Mouse (Mus musculus) heart, adult 2 months (tissue): ENCODE data around the gene Ccdc154. TPM values are rescaled to one million over a fixed set of nuclear protein-coding genes. Genes with fewer than 3 reads are reported as not detected.

Experiments
- DNase-seq, 2 experiments: peaks; one replicate each; pipeline ENCODE4 v3.0.0; 2021
- H3K27ac ChIP-seq: fragments of 200-600 bp; 2 replicates; pipeline ENCODE4 v1.8.1; 2022
- H3K27me3 ChIP-seq: fragments of 200-500 bp; 2 replicates; pipeline ENCODE4 v1.6.1; 2012; ENCODE audit warnings: mild to moderate bottlenecking, low read length, inconsistent platforms, mixed read lengths; ENCODE audit not compliant: control insufficient read depth, insufficient read depth
- H3K36me3 ChIP-seq: fragments of 200-500 bp; 2 replicates; pipeline ENCODE4 v1.6.1; 2012; ENCODE audit warnings: low read length, inconsistent platforms; ENCODE audit not compliant: control insufficient read depth, insufficient read depth
- H3K4me1 ChIP-seq: fragments of 200-500 bp; 2 replicates; pipeline ENCODE4 v1.6.1; 2011; ENCODE audit warnings: low read length; ENCODE audit not compliant: control insufficient read depth, insufficient read depth
- H3K4me3 ChIP-seq: fragments of 200-600 bp; 2 replicates; pipeline ENCODE4 v1.8.1; 2022
- H3K79me2 ChIP-seq: fragments of 200-500 bp; replicated peaks from 2 replicates; pipeline ENCODE4 v1.6.1; 2012; ENCODE audit warnings: mild to moderate bottlenecking, inconsistent platforms, low read length, moderate library complexity, mixed read lengths; ENCODE audit not compliant: control insufficient read depth, insufficient read depth
- H3K9ac ChIP-seq: fragments of 200-500 bp; 2 replicates; pipeline ENCODE4 v1.6.1; 2012; ENCODE audit warnings: low read depth, mild to moderate bottlenecking, control low read depth, inconsistent platforms, low read length, mixed read lengths
- CTCF ChIP-seq: fragments of 200-600 bp; IDR thresholded peaks from 2 replicates; pipeline ENCODE4 v1.8.1; 2022; ENCODE audit warnings: antibody characterized with exemption, mild to moderate bottlenecking, moderate library complexity
- EP300 ChIP-seq: fragments of 200-500 bp; IDR thresholded peaks from 2 replicates; pipeline ENCODE4 v1.6.1; 2011; ENCODE audit warnings: low read depth, low read length, control low read depth; ENCODE audit not compliant: insufficient read depth
- POLR2A ChIP-seq: fragments of 200-500 bp; IDR thresholded peaks from 2 replicates; pipeline ENCODE4 v1.6.1; 2011; ENCODE audit warnings: mild to moderate bottlenecking, low read depth, low read length, control low read depth; ENCODE audit not compliant: insufficient read depth
- WGBS: fragments of 180-500 bp; shearing (Covaris S2); methylation state at CpG from one replicate; pipeline ENCODE4 v1.1.7; 2018; 5-methylcytosine and 5-hydroxymethylcytosine counted together
- intact Hi-C: fragments of 180-260 bp; cut with DNase I; formaldehyde crosslinking; loops from one replicate; pipeline ENCODE4 v1.15.1; 2025
- polyA plus RNA-seq: library from polyadenylated mRNA; depleted of rRNA; stranded (reverse); fragments of >200 nt; gene quantifications from 2 replicates; pipeline ENCODE4 v1.2.3, GENCODE M21; 2012; rRNA removed
- total RNA-seq, 2 experiments: library from RNA; stranded (reverse); gene quantifications; 2 replicates each; pipeline ENCODE4 v1.2.3; 2021

Ccdc154 gene
- total and polyA plus RNA-seq, 3 experiments, result 0.06 TPM; not detected in 2

DNA sequence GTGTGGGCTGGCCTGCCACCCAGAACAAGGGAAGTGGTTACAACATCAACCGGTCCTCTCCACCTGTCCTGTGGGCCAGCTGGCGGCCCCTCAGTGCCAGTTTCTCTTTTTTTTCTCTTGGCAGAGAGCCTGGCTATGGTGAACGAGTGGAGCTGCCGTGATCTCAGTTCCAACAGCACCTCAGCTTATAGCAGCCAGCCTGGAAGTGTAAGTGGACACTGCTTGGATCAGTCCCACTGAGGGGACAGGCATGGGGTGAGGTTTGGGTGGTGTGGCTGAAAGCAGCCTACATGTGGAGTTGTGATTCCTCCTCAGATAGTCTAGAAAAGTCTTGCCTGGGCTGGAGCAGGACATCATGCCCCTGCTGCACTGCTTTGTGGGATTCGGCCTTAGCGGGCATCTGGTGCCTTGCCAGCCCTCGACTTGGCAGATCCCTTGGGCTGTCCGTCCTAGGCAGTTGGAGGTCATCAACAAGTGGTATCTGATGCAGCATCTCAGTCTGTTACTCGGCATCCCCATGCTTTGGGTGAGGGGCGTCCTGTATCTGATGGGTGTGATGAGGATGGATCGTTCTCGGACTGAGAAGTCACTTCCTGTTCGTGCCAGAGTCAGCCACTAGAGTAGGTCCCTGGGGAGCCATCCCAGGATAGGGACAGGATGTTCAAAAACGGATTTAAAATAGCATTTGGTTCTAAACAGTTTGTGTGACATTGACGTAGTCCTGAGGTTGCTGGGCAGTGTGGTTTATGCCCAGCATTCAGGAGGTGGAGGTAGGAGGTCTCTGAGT, 48.6 kb downstream of the Ccdc154 start:
- intact Hi-C loops, result no loop called here
- peak overlapping the region; percentile 52 for H3K27ac ChIP-seq
- 41% methylated on average over 15 of the region's 15 CpGs for WGBS
- no peak overlapping the region for H3K4me3 ChIP-seq
- DNase-seq, result peak; percentile 29 to 36
- peaks cover 5% of the 10 kb centered on the region for H3K4me1 ChIP-seq
- TF ChIP-seq EP300, result no peak
- TF ChIP-seq POLR2A, result no peak
- TF ChIP-seq CTCF, result peak; percentile 18
- H3K79me2 ChIP-seq, result no peaks in the 10 kb centered on the region
- H3K9ac ChIP-seq, result no peak overlapping the region
- H3K27me3 ChIP-seq, result no peaks in the 10 kb centered on the region
- H3K36me3 ChIP-seq, result no peaks in the 10 kb centered on the region

DNA sequence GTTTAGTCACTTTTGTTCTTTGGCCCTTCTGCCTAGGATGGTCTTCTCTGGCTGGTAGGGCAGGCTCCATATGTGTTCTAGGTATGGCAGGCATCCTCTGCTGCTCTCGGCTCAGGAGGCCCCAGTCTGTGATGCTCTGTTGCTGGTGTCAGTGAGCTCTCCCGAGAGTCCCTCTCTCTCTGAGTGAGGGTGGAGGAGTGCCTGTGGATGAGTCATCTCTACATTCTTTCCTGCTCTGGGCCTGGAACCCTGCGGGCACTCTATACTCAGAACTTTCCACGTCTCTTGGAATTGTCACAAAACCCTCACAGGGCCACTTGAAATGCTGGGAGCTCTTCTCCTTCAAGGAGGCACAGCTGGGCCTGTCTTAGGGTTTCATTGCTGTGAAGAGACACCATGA, 49.4 kb downstream of the Ccdc154 start:
- Histone ChIP-seq H3K4me3 (no peak overlapping the region), H3K36me3 (no peaks in the 10 kb centered on the region), H3K4me1 (peaks cover 5% of the 10 kb centered on the region), H3K27ac (peak overlapping the region; percentile 36), H3K9ac (no peak overlapping the region), H3K79me2 (no peaks in the 10 kb centered on the region), H3K27me3 (no peaks in the 10 kb centered on the region)
- 41% methylated on average over 4 of the region's 4 CpGs for WGBS
- intact Hi-C loops, result no loop called here
- TF ChIP-seq EP300 (no peak), CTCF (no peak), POLR2A (no peak)
- no peak for DNase-seq

DNA sequence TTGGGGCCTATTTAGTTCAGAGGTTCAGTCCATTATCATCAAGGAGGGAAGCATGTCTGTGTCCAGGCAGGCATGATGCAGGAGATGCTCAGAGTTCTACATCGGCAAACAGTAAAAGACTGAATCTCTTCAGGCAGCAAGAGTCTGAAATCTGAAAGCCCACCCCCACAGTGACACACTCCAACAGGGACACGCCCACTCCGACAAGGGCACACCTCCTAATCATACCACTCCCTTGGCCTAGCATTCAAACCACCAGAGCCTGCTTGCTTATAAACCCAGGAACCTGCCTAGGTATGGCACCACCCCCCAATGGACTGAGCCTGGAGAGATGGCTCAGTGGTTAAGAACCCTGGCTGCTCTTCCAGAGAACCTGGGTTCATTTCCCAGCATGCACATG, 53.2 kb downstream of the Ccdc154 start:
- Histone ChIP-seq H3K27me3 (no peaks in the 10 kb centered on the region), H3K4me3 (no peak overlapping the region), H3K9ac (no peak overlapping the region), H3K79me2 (no peaks in the 10 kb centered on the region; the same call in 1 of the 2 replicates), H3K27ac (no peak overlapping the region), H3K4me1 (peaks cover 5% of the 10 kb centered on the region), H3K36me3 (no peaks in the 10 kb centered on the region)
- WGBS, result 84% methylated on average over 3 of the region's 3 CpGs
- DNase-seq, result no peak
- TF ChIP-seq POLR2A, result no peak
- no peak for TF ChIP-seq CTCF
- no peak for TF ChIP-seq EP300
- intact Hi-C loops, result no loop called here

DNA sequence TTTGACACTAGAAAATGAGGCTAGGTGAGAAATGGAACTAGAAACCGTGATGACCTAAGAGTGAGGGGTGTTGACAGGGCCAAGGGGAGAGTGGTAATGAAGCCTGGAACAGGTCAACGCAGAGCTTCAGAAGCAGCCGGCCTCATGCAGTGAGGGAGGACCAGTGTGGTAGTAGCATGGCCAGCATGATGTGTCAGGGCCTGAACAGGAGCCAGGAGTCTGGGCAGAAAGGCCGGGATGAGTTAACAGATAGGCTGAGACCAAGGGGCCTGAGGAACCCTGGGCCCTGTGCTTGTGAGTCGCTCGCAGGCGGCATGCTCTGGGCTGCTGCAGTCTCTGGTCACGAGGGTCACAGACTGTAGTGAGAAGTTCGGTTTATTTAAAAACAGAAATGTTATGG, 56.7 kb downstream of the Ccdc154 start:
- 83% methylated on average over 9 of the region's 9 CpGs for WGBS

DNA sequence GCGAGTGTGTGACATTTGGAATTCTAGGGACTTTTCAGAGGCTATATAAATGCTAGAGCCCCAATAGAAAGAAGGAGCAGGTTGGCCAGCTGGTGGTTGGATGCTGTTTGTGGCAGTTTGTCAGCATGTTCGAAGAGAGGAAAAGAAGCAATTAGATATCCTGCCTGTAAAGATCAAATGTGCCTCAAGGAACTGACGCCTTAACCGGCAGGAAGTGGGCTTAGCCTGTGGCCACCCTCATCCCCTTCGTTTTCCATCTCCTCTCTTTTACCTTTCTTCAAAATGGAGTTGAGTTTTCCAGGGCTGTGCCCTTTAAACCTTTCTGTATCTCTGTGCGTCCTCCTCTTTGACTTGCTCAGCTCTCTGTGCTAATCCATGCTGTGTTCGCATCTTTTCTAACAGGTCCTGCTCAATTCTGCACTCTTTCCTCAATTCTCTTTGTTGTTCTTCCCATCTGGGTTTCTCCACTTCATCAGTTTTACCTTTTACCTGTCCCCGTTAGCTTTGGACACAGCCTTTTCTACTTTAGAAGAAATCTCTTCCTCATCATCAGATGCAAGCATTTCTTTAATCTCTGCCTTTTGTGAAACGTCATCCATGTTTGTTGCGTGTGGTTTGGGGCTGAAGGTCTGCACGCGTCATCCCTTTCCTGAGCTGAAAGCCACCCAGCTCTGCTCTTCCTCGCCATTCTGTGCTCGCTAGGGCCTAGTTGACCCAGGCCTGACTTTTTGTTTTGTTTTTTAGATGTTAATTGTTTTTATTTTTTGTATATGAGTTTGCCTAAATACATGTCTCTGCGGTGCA, 57.4 kb downstream of the Ccdc154 start:
- Histone ChIP-seq H3K4me3 (no peak overlapping the region), H3K4me1 (0 out of 2 replicates have a peak, but pooled peaks cover 4% of the 10 kb centered on the region), H3K79me2 (no peaks in the 10 kb centered on the region; the same call in 1 of the 2 replicates), H3K27me3 (no peaks in the 10 kb centered on the region), H3K36me3 (no peaks in the 10 kb centered on the region), H3K27ac (no peak overlapping the region), H3K9ac (no peak overlapping the region)
- TF ChIP-seq EP300, result no peak
- intact Hi-C loops, result no loop called here
- no peak for DNase-seq
- WGBS, result 91% methylated on average over 15 of the region's 15 CpGs

More for the DNA sequence above, 56.7 kb downstream of the Ccdc154 start:
- no peak for DNase-seq
- Histone ChIP-seq H3K9ac (no peak overlapping the region), H3K27ac (no peak overlapping the region), H3K27me3 (no peaks in the 10 kb centered on the region), H3K4me3 (no peak overlapping the region), H3K79me2 (no peaks in the 10 kb centered on the region; the same call in 1 of the 2 replicates), H3K4me1 (0 out of 2 replicates have a peak, but pooled peaks cover 4% of the 10 kb centered on the region), H3K36me3 (no peaks in the 10 kb centered on the region)
- no peak for TF ChIP-seq CTCF
- no peak for TF ChIP-seq POLR2A
- no peak for TF ChIP-seq EP300
- intact Hi-C loops, result no loop called here

DNA sequence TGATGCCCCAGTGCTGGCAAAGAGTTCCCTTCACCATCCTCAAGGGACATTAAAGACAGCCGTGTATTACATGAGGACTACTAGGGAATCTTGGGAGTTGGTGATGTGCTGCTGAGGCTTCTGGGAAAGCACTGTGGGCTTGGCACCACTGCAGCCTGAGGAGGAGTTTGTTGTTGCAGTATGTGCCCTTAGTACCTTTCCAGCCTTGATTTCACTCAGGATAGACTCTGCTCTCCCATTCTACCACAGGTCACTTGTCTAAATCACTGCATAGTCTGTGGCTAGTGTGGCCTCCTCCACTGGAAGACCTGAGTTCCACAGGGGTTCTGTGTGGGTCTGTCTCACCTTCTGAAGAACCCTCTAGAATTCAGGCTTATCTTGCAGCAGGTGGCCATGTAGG, 58.5 kb downstream of the Ccdc154 start:
- Histone ChIP-seq H3K9ac (no peak overlapping the region), H3K36me3 (no peaks in the 10 kb centered on the region), H3K79me2 (no peaks in the 10 kb centered on the region; the same call in 1 of the 2 replicates), H3K27ac (no peak overlapping the region), H3K4me1 (0 out of 2 replicates have a peak, but pooled peaks cover 4% of the 10 kb centered on the region), H3K27me3 (no peaks in the 10 kb centered on the region), H3K4me3 (no peak overlapping the region)
- 57% methylated on average over 1 of the region's 1 CpGs for WGBS
- DNase-seq, result no peak
- intact Hi-C loops, result no loop called here
- no peak for TF ChIP-seq CTCF
- TF ChIP-seq EP300, result no peak
- no peak for TF ChIP-seq POLR2A

Other genes starting within 250 kb of the Ccdc154 start
- 10 to 100 TPM; 60.0 to 67.9 TPM for gene Mapk8ip3, start 225.5 kb upstream of the Ccdc154 start, total RNA-seq
- 74.4 and 105 TPM in 2 replicates for gene Mapk8ip3, start 225.5 kb upstream of the Ccdc154 start, polyA plus RNA-seq
- gene Jpt2, start 201.8 kb upstream of the Ccdc154 start, total RNA-seq, result 1 to 10 TPM; 9.2 TPM
- gene Jpt2, start 201.8 kb upstream of the Ccdc154 start, polyA plus RNA-seq, result 4.3 and 5.7 TPM in 2 replicates
- gene Cramp1l, start 146.7 kb upstream of the Ccdc154 start, total RNA-seq, result 1 to 10 TPM; 9.4 to 9.8 TPM
- gene Cramp1l, start 146.7 kb upstream of the Ccdc154 start, polyA plus RNA-seq, result 9.6 and 13.7 TPM in 2 replicates
- gene Ift140, start 146.4 kb upstream of the Ccdc154 start, total RNA-seq, result 1 to 10 TPM; 3.1 to 5.0 TPM
- gene Ift140, start 146.4 kb upstream of the Ccdc154 start, polyA plus RNA-seq, result 4.6 and 5.2 TPM in 2 replicates
- 10 to 100 TPM; 40.0 to 45.1 TPM for gene Tmem204, start 78.9 kb upstream of the Ccdc154 start, total RNA-seq
- gene Tmem204, start 78.9 kb upstream of the Ccdc154 start, polyA plus RNA-seq, result 77.3 and 82.0 TPM in 2 replicates
- 10 to 100 TPM; 12.1 to 13.5 TPM for gene Telo2, start 46.5 kb upstream of the Ccdc154 start, total RNA-seq
- 12.7 and 15.5 TPM in 2 replicates for gene Telo2, start 46.5 kb upstream of the Ccdc154 start, polyA plus RNA-seq
- 1 to 10 TPM; 5.4 to 5.8 TPM for gene Ptx4, start 41.7 kb upstream of the Ccdc154 start, total RNA-seq
- gene Ptx4, start 41.7 kb upstream of the Ccdc154 start, polyA plus RNA-seq, result 0.16 and 0.26 TPM in 2 replicates
- 10 to 100 TPM; 25.4 to 28.5 TPM for gene Clcn7, start 29.1 kb upstream of the Ccdc154 start, total RNA-seq
- gene Clcn7, start 29.1 kb upstream of the Ccdc154 start, polyA plus RNA-seq, result 24.6 and 31.3 TPM in 2 replicates
- not detected for gene Gm38655, start 13.0 kb downstream of the Ccdc154 start, total RNA-seq
- gene Gm38655, start 13.0 kb downstream of the Ccdc154 start, polyA plus RNA-seq, result 0.29 TPM in 1 of 2 replicates, not detected in the other
- 10 to 100 TPM; 20.8 to 22.2 TPM for gene BC003965, start 22.1 kb downstream of the Ccdc154 start, total RNA-seq
- gene BC003965, start 22.1 kb downstream of the Ccdc154 start, polyA plus RNA-seq, result 12.1 and 18.6 TPM in 2 replicates
- 1 to 10 TPM; 7.4 to 7.5 TPM for gene Unkl, start 25.9 kb downstream of the Ccdc154 start, total RNA-seq
- 6.6 and 9.1 TPM in 2 replicates for gene Unkl, start 25.9 kb downstream of the Ccdc154 start, polyA plus RNA-seq
- gene Gnptg, start 77.7 kb downstream of the Ccdc154 start, total RNA-seq, result 10 to 100 TPM; 13.6 to 16.1 TPM
- gene Gnptg, start 77.7 kb downstream of the Ccdc154 start, polyA plus RNA-seq, result 18.0 and 19.5 TPM in 2 replicates
- 1 to 10 TPM; 6.9 to 8.2 TPM for gene Tsr3, start 77.7 kb downstream of the Ccdc154 start, total RNA-seq
- gene Tsr3, start 77.7 kb downstream of the Ccdc154 start, polyA plus RNA-seq, result 7.1 TPM in 2 replicates
- gene Baiap3, start 93.9 kb downstream of the Ccdc154 start, total RNA-seq, result under 1 TPM; 0.32 to 0.39 TPM
- gene Baiap3, start 93.9 kb downstream of the Ccdc154 start, polyA plus RNA-seq, result 0.79 and 1.5 TPM in 2 replicates
- 10 to 100 TPM; 88.3 to 90.3 TPM for gene Ube2i, start 112.2 kb downstream of the Ccdc154 start, total RNA-seq
- 69.7 and 94.6 TPM in 2 replicates for gene Ube2i, start 112.2 kb downstream of the Ccdc154 start, polyA plus RNA-seq
- under 1 TPM; 0.21 to 0.36 TPM for gene Prss34, start 135.9 kb downstream of the Ccdc154 start, total RNA-seq
- gene Prss34, start 135.9 kb downstream of the Ccdc154 start, polyA plus RNA-seq, result 0.14 and 0.35 TPM in 2 replicates
- not detected for gene Prss28, start 146.2 kb downstream of the Ccdc154 start, total RNA-seq
- not detected in 2 replicates for gene Prss28, start 146.2 kb downstream of the Ccdc154 start, polyA plus RNA-seq
- not detected for gene Prss29, start 156.2 kb downstream of the Ccdc154 start, total RNA-seq
- gene Prss29, start 156.2 kb downstream of the Ccdc154 start, polyA plus RNA-seq, result not detected in 2 replicates
- under 1 TPM; 0.70 to 0.82 TPM for gene Tpsab1, start 183.1 kb downstream of the Ccdc154 start, total RNA-seq
- gene Tpsab1, start 183.1 kb downstream of the Ccdc154 start, polyA plus RNA-seq, result 0.12 and 0.31 TPM in 2 replicates
- 1 to 10 TPM; 1.4 to 2.5 TPM for gene Tpsb2, start 203.8 kb downstream of the Ccdc154 start, total RNA-seq
- gene Tpsb2, start 203.8 kb downstream of the Ccdc154 start, polyA plus RNA-seq, result 6.3 and 8.2 TPM in 2 replicates
- not detected for gene Tpsg1, start 206.8 kb downstream of the Ccdc154 start, total RNA-seq
- 0.47 and 0.61 TPM in 2 replicates for gene Tpsg1, start 206.8 kb downstream of the Ccdc154 start, polyA plus RNA-seq